Mouse (Mus musculus) T-helper 17 cell (primary cell): Measurements from ENCODE around the gene Rpap3.

Experiments
- in situ Hi-C, 2 experiments: fragments of 300-600 bp; cut with MboI, MseI; formaldehyde crosslinking; loops; 1 replicate in 1 of 2; 2 replicates in 1 of 2; pipeline ENCODE4 v1.15.1; 2025; ENCODE audit warnings: high pct_unique_total_duplicates in 2 of 2

The Rpap3 gene

DNA sequence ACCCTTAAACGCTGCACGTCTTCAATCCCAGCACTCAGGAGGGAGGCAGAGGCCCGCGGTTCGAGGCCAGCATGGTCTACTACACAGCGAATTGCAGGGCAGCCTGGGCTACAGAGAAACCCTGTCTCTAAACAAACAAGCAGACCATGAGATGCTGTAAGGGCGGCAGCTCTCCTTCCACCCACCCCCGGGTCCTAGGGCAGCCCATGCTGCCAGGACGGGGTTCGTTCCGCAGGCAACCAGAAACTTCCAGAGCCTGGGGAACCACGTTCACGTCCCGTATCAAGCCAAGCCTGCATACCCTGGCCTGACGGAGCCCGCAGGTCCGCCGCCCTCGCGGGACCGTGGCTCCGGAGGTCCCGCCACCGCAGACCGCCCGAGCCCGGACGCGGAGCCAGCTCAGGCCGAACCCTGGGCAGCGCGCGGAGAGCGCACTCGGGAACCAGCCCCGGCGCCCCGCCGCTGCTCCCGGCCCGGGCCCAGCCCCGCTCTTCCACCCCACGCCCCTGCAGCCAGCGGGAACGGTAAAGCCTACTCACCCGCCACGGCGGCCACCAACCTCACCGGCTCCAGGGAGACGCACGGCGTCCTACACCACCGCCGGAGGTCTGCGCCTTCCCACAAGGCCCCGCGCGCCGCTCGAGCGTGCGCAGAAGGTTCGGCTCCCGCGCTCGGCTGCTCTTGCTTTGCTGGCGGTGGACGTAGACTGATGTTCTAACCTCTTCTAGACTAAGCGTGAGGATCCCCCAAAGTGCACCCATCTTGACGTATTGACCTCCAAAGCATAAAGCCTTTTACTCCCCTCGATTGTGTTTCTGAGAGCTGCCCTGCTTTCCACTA is at the start of gene Rpap3:
Gene Rpap3, minus strand, starts transcription at position 615 of the 840 bp plus-strand sequence.
- in situ Hi-C loops: loop anchor here in 1 of 2 experiments (10.0 kb wide), 1 partner anchor 449 kb away; no protein-coding TSS in a partner anchor

DNA sequence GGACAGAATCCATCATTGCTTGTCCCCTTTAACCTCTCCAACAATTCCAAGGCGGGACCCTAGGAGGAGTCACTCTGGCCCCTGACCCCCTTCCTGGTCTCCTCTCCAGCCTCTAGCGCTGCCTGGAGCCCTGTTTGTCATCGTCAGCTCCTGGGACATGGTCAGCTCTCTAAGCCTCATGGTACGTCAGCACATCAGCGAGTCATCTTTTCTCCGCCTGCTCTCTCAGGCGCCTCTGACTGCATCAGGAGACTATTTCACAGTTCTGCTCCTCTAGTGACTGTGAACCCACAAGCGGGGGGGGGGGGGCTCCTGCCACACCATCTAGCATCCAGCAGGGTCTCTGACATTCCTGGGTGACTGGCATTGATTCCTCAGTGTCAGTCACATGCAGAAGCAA is 49.7 kb upstream of the Rpap3 start:
- in situ Hi-C loops: no loop called here

DNA sequence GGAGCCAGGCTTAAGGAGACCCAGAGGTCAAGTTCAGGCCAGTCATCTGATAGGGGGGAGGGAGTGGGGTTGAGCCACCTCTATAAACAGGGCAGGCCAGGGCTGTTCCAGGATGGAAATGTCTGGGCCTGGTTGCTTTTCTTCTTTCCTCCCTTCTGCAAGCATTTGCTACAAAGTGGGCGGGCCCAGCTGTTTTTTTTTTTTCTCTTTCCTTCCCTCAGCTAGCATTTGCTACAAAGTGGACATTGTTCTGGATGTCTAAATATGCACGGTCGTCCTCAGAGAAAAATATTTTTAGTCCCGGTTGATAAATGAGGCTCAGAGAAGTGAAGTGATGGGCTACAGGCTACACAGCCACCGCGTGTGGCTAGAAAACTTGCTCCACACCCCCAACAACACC is 48.9 kb upstream of the Rpap3 start:
- in situ Hi-C loops: no loop called here

DNA sequence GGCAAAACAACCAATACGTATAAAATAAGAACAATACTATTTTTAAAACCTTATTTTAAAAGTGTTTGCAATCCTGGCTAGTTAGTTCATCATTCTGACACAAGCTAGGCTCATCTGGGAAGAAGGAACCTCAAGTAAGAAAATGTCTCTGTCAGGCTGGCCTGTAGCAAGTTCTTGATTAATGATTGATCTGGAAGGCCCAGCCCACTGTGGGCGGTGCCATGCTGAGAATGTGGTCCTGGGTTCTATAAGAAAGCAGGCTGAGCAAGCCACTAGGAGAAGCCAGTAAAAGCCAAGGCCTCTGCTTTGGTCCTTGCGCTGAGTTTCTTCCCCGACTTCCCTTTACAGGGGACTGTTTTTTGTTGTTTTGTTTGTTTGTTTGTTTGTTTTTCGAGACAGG is 46.9 kb upstream of the Rpap3 start:
- in situ Hi-C loops: no loop called here

DNA sequence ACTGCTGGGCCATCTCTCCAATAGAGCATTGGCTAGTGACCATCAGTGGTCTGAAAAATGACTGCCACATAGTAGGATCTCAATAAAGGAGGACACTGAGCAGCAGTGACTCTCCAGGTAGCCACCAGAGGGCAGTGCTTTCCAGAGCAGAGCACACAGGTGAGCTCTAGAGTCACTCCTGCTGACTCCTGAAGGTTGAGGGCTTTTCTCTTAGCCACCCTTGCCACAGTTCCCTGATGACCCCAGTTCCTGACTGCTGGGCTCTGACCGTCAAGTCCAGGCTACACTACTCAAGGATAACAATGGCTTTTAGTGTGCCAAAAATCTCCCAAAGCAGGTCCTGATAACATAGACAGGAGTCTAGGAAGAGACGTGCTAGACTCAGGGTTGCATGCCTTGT is 46.1 kb upstream of the Rpap3 start:
- in situ Hi-C loops: no loop called here

DNA sequence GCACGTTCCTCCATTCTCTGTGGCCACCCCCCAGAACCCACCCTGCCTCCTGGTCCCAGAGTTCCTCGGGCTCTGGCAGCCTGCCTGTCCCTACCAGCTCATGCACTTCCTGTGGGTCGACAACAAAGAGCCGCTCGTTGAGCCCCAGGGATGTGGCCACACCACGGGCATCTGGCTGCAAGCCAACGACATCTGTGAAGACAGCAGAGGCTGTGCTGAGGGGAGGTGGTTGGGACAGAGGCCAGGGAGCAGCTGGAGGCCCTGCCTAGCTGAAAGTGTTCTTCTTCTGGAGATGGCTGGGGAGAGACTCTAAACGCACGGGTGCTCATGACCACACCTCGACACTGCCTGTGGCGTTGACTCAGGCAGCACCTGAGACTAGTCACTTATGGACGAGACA is 45.1 kb upstream of the Rpap3 start:
- in situ Hi-C loops: no loop called here

DNA sequence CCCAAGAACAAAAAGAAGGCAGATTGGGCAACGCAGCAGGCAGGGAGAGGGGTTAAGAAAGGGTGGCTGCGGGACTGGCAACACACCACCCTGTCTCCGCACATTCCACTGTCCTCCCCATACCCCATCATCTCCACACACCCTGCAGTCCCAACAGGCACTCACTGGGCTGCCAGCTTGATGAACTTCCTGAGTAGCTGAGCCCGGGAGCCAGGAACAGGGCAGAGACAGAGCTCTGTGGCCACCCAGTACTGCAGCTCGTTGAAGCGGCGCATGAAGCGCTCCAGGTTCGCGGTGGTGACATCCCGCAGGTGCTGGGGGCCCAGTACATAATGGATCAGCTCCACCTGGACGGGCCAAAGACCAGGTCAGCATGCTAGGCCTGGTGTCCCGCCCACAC is 44.2 kb upstream of the Rpap3 start:
- in situ Hi-C loops: no loop called here

DNA sequence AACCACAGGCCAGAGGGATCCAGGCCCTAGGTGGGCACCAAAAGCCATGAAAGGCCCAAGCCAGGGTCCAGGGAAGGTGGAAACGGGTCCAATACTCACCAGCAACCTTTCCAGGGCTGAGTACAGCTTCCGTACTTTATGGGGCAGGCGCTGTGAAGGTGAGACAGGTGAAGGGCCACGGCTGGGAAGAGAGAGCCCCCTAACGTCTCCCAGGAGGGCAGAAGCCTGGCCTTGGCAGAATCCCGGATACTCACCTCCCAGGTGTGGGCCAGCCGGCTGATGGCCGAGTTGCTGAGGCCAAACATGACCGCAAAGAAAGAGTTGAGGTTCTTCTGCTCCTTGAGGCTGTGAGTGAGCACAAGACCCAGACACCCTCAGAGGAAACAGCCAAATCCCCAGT is 43.8 kb upstream of the Rpap3 start:
- in situ Hi-C loops: no loop called here

DNA sequence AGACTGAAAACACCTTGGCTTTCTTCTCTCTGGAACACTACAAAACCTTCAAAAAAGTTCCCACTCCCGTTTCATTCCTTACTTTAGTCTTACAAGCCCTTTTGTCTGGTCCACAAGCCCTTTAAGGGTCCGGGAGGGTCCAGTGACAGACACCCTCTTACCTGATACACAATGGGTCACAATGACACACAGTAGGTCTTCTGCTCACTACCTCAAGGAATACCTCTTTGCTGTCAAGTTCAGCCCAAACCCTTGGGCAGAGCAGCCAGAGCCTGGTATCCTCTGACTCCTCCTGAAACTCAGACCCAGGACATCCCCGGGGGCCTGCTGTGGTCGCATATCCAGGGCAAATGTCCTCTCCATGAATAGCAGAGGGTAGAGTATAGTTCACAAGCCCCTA is 43.3 kb upstream of the Rpap3 start:
- in situ Hi-C loops: no loop called here

DNA sequence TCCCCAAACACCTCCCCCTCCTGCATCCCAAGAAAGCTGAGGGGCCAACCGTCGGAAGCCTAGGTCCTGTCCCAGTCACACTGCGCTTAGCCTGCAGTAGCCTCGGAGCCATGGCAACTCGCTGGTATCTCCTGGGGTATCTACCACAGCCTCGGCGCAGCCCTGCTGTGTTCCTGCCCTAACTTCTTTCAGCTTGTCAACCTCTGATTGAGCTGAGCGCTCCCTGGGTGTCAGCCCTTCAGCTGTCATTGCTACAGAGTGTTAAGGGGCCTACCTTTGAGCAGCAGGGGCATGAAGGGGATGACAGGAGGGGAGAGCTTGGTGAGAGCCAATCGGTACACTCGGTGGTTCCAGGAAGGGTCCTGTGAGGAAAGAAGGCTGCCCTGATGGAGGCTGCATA is 42.7 kb upstream of the Rpap3 start:
- in situ Hi-C loops: no loop called here

DNA sequence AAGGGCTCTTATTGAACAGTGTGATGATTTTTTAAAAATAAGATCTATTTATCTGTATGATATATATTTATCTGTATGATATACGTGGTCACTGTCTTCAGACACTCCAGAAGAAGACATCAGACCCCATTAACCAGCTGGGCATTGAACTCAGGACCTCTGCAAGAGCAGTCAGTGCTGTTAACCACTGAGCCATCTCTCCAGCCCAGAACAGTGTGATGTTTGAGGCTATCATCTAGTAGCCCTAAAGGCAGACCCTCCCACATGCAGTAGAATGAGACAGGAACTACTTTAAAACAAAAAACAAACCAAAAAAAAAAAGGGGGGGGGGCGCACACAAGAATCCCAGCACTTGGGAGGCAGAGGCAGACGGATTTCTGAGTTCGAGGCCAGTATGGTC is 41.9 kb upstream of the Rpap3 start:
- in situ Hi-C loops: no loop called here

DNA sequence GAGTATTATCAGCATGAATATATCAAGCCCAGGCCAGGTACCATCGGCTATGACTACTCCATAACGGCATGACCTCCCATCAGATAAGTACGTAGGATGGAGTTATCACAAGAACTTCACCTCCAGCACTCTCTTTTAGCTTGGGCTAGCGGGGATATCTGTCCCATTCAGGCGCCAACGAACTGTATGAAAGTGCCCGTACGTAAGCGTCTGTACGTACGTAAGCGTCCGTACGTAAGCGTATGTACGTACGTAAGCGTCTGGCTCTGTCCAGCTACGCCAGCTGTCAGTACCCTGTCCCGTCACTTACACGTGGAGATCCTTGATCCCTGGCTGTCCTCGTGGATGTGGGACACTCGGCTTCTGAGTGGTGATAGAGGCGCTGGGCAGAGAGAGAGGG is 41.1 kb upstream of the Rpap3 start:
- in situ Hi-C loops: no loop called here

DNA sequence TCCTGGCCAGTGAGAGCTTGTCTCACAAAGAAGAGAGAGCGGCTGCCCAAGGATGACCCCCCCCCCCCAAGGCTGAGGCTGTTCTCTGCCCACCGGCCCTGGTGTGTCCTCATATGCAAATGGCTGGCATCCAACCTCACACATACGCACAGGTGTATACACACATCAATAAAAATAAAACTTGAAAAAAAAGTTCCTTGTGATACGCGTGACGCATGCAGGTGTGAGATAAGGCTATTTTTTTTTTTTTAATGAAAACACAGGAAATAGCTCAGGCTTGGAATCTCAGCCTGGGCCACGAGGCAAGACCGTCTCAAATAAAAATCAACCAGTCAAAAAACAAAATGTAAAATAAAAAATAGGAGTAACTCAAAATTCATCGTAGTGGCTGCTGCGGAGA is 40.7 kb upstream of the Rpap3 start:
- in situ Hi-C loops: no loop called here

DNA sequence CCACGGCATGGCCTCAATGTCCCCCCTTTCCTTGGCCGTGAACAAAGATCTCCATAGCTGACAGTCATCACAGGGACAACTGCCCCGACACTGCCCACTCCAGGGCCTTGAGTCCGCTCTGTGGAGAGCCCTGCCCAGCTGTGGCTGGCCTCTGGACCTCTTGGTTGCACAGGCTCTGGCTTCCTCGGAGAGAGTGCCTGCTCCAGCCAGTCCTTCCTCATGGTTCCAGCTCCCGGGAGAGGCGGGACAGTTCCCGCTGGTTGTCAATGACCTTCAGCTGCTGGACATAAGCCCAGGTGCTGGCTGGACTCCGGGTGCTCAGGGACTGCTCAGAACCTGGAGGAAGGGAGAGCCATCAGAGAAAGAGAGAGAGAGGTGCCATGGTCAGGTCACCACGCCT is 39.7 kb upstream of the Rpap3 start:
- in situ Hi-C loops: no loop called here

DNA sequence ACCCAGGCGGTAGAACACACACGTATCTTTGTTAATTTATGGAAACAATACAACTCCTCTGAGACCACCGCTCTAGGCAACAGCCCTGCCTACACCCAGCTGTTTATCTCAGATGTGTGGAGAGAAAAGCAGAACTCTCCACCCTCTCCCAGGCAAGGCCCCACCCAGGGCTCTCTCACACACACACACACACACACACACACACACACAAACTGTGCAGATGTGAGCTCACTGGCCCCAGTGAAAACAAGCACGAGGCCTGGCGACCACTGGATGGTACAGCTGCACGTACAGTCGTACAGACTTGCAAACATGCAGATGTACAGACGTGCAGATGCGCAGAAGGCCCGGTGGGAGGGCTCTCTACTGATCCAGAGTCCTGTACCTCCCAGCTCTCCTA is 39.3 kb upstream of the Rpap3 start:
- in situ Hi-C loops: no loop called here

DNA sequence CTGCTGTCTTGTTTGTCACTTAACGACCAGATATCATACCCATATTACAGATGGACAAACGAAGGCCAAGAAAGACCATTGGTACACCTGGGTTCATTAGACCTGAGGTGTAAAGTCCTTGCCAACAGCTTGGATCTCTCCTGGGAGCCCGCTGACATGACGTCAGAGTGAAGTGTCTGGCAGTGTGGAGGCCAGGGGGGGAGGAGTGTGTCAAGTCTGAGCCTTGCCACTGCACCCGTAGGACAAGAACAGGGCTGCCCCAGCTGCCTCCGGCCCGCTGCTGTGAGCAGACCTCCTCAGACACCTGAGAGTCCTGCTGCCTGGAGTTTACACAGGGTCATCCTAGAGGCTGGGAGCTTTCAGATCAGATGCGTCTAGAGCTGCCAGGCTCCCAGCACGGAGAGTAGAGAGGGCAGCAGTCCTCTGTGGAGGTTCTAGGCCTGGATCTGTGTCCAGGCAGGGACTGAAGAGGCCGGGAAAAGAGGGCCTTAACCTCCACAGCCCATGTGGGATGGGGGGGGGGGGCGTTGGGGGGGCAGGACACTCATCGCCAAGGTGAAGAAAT is 38.4 kb upstream of the Rpap3 start:
- in situ Hi-C loops: no loop called here

DNA sequence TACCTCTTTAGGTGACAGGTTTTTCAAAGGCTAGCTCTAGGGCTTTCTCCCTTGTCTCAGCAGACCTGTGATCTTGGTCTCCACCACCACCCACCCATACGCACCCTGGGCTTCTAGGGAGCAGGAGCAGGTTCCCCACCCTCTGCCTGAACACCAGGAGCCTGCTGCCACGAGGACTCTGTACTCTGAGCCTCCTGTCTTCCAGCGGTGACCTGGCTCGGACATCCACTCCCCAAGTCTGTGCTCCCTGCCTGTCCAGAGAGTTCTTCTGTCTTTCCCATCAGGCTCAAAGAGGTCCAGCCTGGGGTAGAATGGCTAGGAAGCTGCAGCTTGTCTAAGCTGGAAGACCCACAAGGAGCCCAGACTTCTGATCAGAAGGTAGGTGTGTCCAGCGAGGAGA is 37.6 kb upstream of the Rpap3 start:
- in situ Hi-C loops: no loop called here

DNA sequence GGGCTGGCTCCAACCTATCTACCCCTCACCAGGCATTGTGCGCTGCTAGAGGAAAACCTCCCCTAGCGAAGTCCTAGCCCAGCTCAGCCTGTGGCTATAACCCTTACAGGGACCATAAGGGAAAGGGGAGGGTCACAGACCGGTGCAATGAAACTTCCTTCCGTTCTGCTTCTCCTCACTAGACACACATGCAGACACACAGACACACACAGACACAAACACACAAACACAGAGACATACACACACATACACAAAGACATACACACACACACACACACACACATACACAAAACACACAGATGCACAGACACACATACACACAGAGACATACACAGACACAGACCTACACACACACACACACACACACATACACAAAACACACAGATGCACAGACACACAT is 37.0 kb upstream of the Rpap3 start:
- in situ Hi-C loops: no loop called here

DNA sequence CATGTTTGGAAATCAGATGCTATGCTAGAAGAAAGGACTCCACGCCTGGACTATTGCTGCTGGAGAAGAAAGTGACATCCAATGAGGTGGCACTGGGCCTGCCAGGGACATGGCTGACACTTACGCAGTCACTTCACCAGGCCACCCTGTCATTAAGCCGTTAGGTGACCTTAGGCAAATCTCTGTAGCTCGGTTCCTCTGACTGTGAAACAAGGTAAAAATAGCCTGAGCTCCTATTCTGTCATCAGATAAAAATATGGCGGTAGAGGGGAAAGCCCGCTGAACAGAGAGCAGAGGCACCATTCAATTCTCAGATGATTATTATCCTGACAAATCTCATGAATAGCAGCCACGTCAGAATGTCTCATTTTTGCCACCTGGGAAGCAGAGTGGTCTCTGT is 36.4 kb upstream of the Rpap3 start:
- in situ Hi-C loops: no loop called here

DNA sequence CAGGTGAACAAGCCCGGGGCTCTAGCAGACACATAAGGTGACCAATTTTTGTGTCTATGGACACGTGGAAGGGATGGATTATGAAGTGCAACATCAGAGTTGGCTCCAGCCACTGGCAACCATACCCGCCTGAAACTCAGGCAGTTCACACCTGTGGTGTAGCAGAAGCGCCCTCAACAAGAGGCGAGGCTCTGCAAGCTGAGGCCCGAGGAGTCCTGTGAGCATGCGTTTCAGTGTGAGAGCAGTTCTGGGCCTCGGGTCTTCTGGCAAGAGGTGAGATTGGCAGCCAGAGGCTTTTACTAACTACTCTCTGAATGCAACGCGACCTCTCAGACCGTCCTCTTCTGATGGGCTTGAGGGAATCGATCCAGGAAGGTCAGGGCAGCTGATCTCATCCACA is 36.0 kb upstream of the Rpap3 start:
- in situ Hi-C loops: no loop called here

DNA sequence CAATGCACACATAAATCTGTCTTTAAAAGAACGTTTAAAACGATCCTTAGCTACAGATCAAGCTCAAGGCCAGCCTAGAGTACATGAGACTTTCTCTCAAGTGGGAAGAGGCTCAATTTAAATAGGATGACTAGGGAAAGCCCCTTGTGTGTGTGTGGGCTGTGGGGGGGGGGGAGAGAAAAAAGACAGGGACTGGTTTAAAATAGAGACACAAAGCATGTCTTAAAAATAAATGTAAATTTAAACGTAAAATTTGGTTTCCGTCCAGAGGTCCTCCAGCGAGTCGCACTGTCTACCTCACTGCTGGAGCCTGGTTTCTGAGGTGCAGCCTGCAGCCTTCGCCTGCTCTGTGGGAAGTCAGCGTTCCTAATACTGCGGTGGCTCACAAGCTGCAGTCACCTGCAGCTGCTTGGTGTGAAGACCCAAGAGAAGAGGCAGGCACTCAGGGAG is 34.7 kb upstream of the Rpap3 start:
- in situ Hi-C loops: no loop called here

DNA sequence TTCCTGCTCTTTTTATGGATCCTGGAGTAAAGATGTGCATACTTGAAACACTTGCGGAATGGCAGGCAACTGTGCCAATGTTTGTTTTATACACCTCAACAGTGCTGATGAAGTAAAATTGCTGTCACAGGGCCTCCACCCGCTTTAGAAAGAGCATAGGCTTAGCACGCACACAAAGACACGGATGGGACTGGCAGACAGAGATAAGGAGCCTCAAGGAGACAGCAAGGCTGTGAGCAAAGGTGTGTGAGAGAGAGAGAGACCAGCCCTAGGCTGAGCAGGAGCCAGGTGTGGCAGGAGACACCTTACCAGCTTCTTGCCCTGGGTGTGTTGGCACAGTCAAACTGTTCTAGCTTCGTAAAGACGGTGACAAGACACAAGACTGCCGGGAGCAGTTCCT is 33.3 kb upstream of the Rpap3 start:
- in situ Hi-C loops: loop anchor here in 1 of 2 experiments (10.0 kb wide), 1 partner anchor 206 kb away; no protein-coding TSS in a partner anchor

DNA sequence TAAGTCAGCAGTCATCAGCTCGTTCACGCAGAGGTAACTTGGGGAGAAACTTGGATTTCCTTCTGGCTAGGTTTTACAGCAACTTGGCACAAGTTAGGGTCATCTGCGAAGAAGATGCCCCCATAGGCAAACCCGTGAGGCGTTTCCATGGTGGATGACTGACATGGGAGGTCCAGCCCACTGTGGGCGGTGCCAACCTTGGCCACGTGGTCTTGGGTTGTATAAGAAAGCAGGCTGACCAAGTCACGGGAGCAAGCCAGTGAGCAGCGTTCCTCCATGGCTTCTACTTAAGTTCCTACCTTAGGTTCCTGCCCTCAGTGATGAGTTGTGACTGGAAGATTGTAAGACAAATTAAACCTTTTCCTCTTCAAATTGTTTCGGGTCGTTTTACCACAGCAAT is 26.4 kb upstream of the Rpap3 start:
- in situ Hi-C loops: loop anchor here in 1 of 2 experiments (10.0 kb wide), 1 partner anchor 213 kb away; no protein-coding TSS in a partner anchor
